Mouse (Mus musculus) embryo, embryonic 11.5 days (tissue): ENCODE measurements around the gene Dnah7a.
"Not testable (repeated sequence)": the region's sequence is repeated elsewhere in the genome, so short reads cannot be mapped to it uniquely, and the experiment has no call there.

Experiments used
- DNase-seq: peaks from one replicate; pipeline ENCODE4 v3.0.0-alpha.2; 2012; ENCODE audit warnings: low read depth, low spot score

Gene Dnah7a

DNA sequence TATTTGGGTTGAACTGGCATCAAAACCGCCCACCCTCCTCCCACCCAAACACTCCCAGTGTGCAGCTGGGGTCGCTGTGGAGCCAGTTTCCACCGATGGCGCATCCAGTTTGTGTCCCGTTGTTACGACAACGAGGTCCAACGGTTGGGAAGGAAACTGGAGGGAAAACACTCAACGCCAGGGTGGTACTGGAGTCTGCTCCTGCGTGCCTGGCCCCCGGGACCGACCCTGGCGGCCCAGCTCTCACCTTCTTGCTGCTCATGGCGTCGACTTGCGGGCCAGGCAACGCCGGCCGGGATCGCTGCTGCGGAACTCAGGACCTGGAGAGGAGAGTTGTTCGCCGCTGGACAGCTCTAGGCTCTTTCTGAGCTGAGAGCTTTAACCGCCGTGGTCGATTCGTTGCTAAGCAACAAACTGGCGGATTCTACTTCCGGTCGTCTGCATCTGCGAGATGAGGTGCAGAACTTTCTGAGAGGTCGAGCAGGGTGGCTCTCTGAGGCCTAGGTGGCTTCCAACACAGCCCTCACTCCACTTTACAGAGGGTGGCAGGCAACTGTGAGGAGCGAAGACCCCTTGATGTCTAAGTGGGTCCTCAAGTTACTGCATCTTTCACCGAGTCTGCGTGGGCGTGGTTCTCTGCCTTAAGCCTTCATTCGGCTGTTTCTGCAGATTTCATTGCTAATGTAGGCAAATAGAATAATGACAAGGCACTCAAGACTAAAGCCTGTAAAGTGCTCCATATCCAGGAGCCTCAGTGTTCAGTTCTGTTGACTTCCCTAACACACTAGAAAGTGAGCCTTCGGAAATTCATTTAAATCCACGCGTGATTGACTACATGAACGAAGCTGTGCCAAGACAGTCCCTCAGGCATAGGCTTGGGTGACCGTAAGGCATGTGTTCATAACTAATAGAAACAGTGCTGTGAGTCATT is at the start of gene Dnah7a:
TSS of gene Dnah7a (minus strand) at position 354 of the 931 bp plus-strand sequence.
- DNase-seq, result peak; percentile 68

GRCm38 (mm10) chr1:53753501-53753900 is 46.9 kb upstream of the Dnah7a start:
- not testable (repeated sequence) for DNase-seq

- DNase-seq, result no peak
These were observed 44.6 kb upstream of the Dnah7a start for GRCm38 (mm10) chr1:53751144-53751543.

DNA sequence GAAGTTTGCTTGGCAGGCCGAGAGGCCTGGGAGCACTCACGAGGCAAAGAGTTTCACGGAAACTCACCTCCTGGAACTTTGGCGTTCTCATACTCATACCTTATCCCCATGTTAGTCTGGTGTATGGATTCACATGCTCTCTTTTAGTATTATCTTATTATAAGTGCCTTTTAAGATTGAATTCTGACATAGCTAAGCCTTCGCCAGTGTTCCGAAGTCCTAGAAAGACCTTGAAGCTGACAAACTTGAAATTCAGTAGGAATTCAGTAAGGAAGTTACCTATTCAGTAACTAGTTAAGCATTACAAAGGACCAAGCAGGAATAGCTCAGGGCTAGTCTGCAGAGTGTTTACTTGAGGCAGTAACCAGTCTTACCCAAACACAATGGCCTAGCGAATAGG is 44.1 kb upstream of the Dnah7a start:
- DNase-seq, result not testable (repeated sequence)

DNA sequence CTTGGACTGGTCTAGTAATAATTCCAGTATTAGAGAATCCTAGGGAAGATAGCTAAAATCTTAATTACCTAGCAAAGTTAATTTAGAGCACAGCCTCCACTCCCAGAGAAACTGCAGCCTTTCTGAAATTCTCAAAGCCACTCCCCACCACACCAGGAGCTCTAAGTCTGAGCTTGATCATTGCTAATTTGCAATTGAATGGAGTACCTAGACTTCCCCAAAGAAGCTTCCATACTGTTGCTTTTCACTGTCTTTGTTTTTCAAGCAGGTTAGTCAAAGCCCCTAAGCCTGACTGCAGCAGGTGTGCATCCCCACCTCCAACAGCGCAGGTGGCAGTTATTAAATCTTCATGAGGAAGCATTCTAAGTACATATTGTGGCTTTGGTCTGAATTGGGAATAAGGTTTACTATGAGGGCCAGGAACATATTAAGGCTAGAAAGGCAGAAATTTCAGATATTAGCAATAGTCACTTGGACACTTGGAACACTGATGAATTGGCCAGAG is 43.3 kb upstream of the Dnah7a start:
- DNase-seq, result not testable (repeated sequence)

- DNase-seq, result no peak
These were observed 42.0 kb upstream of the Dnah7a start for GRCm38 (mm10) chr1:53748571-53748970.

DNA sequence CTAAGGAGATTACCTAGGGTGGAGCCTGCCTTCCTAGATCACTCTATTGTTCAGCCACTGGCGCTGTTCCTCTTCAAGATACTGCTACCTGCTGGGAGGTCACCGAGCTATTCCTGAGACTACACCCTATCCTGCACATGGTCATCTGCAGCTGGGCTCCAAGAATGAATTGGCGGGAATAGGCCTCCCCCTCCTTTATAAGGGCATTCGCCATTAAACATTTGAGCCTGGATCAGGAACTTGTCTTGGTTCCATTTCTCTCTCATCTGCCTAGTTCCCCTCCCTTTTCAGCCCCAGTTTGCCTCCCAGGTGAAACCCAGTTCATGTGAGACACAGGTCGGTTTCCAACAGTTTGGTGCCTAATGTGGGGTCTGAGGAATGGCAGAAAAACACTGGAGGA is 39.4 kb upstream of the Dnah7a start:
- no peak for DNase-seq

GRCm38 (mm10) chr1:53741742-53742458 is 35.3 kb upstream of the Dnah7a start:
- no peak for DNase-seq

GRCm38 (mm10) chr1:53740777-53741336 is 34.3 kb upstream of the Dnah7a start:
- no peak for DNase-seq

DNA sequence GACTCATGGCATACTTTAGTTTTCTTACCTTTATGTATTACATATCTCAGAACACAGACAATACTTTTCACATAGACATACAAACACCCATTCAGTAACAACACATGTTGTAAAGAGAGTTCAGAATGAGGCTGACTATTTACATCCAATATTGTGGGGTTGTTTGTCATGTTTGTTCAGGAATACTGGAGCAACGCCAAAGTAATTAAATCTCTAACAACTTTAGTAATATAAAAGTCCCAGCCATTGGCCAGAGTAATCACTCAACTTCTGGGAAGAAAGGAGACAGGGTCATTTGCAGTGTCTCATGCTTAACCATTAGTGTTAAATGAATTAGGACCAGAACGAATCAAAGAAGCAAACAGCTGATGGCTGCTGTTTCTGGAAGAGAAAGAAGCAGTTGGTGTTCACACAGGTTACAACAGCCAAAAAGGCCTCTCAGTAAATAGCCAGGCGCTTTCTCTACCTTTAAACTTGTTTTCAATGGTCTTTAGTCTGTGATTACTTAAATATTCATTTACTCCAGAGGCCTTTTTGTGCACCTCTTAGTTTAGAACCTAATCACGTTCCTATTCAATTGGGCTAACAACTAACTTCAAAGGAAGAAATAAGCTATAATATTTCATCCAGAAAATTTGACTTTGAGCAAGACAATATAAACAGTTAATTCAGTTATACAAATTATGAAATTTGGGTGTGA is 33.6 kb upstream of the Dnah7a start:
- DNase-seq, result not testable (repeated sequence)

DNA sequence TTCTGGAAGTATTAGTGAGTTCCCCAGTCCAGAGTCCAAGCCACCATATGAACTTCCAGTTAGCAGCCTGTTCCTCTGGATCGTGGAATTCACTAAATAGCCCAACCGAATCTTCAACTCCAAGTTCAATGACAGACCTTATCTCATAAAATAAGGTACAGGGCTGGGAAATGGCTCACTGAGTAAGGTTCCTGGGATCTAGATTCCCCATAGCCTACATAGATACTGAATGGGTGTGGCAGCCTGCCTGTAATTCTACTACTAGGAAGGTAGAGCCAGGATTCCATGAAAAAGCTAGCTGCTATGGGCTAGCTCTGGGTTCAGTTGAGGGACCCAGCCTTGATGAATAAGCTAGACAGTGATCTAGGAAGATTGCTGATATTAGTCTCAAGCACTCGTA is 30.0 kb upstream of the Dnah7a start:
- DNase-seq, result no peak

DNA sequence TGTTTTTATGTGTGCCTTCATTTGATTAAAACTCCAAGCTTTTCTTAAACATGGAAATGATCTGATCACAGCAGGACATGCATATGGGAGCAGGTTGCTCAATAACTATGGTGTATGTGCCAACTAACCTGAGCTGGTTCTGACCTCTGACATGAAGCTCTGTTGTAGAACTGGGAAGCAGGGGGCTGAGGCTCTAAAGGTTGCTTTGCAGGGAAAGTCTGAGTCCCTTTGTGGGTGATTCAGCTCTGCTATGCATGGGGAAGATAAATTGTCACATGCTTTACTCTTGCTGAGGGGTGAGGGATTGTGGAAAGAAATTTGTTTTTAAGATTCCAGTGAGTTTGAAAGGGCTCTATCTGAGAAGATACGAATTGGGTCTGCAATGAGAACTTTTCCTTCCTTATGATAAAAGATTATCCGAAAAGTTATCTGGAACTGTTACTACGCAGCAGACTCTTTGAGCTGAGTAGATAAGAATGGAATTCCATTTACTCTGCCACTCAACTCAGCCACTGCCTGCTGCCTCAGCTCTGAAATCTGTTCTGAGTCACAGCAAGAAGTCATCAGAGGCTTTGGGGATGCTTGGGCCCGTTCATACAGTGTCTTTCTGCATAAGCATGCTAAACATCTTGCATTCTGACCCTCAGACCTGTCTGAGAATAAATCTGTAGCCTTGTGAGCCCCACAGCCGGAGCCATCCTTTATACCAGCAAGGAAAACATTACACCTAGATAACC is 22.1 kb upstream of the Dnah7a start:
- DNase-seq, result no peak

DNA sequence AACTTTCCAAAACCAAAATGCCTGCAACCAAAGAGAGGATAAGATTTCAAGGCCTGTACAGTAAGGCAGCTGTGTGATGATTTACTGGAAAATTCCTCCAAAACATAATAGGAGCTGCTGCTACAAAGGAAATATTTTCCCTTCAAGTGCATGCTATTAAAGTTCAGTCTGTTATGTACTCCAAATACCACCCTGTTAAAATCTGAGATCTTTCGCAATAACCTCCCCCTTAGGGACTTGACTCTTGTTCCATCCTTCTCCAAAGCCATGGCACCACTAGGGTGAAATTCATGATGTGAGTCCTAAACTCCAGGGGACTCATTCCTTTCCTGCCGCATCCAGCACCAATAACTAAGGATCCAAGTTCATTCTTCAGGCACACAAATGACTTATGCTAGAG is 20.3 kb upstream of the Dnah7a start:
- DNase-seq, result no peak

GRCm38 (mm10) chr1:53721353-53721752 is 14.8 kb upstream of the Dnah7a start:
- DNase-seq, result no peak

GRCm38 (mm10) chr1:53720601-53721351 is 14.2 kb upstream of the Dnah7a start:
- DNase-seq, result no peak

DNA sequence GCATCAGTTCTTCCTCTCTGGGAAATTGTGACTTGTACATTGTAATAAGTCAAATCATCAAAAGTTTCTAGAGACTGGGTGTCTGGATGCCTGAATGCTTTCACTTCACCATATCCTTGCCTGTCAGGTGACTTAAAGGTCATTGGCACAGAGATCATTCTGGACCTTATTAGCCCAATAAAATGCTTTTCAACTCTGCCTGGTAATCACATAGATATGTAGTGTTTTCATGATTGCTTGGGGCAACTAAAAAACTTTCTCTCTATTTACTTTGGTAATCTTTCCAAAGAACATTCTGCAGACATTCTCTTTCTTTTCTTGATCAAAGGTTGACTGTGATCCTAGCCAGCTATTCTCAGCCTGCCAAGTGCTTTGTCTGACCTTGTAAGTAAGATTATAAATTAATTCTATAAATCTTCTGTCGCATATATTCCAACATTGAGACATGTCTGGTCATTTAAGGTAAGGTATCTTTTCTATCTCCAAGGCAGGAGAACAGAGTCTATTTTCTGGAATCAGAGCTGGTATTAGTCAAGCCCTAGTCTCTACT is 9.5 kb upstream of the Dnah7a start:
- DNase-seq, result no peak

DNA sequence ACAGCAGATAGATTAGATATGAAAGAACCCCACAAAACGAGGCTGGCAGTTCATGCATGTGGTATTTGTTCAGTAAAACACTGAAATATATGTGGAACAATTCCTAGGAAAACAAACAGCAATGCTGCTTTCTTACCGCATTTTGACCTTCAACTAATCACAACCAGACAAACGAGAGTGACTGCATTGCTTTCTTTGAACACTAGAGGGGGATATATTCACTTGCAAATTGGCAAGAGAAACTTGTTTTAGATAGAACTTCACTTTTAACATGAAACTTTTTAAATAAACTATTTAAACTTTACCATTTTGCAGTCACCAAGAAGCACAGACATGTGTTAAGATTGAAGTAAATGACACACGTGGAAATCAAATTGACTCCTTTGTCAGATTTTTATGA is 8.9 kb upstream of the Dnah7a start:
- DNase-seq, result peak; percentile 55

DNA sequence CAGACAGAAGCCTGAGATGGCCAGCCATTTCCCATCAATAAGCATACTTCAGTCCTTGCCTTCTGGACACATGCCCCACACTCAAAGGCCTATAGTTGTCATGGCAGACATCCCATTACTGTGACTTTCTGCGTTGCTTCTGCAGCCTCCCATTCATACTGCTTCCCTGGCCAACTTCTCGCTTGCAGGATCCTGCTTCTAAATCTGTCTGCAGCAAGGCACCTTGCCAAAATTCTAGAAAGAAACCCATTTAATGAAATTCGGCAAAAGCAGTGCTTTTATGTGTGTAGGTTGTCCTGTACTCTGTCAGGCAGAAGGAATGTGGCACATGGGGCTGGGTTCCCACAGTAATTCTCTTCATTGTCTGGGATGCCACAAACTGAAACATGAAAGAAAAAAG is 6.8 kb upstream of the Dnah7a start:
- DNase-seq, result not testable (repeated sequence)

- no peak for DNase-seq
These were observed 4.5 kb upstream of the Dnah7a start for GRCm38 (mm10) chr1:53711069-53711468.

DNA sequence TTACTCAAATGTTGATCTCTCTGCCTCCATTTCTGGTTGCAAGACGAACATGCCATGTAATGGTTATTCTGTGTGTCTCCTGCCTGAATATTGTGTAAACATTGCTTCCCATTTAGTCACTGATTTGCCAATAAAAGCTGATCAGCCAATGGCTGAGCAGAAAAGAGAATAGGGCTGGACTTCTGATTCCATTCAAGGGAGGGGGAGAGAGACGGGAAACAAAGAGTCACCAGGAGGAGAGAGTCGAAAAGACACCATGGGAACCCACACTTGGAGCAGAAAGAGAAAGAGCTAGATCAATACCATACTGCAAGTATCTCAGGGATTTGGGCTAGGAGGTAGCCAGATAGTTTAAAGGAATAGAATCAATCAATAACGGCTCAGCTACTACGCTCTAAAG is 3.0 kb upstream of the Dnah7a start:
- DNase-seq, result not testable (repeated sequence)
